Mouse (Mus musculus) hindbrain, embryonic 11.5 days (tissue): Measurements from ENCODE around the gene Dhx15. TPM values are rescaled to one million over a fixed set of nuclear protein-coding genes. Genes with fewer than 3 reads are reported as not detected.
A peak's percentile ranks its signal among the peaks of the same experiment; 100 is the strongest.

ENCODE experiments used
- ATAC-seq: fragments of 200-750 bp; cut with Nextera tagmentation; 2 replicates; pipeline ENCODE4 v1.8.0; 2017; ENCODE audit warnings: mild to moderate bottlenecking, moderate TSS enrichment, moderate library complexity; ENCODE audit not compliant: low FRiP score
- DNase-seq: peaks from one replicate; pipeline ENCODE4 v3.0.0-alpha.2; 2015; ENCODE audit warnings: low spot score
- H3K27ac ChIP-seq: fragments of 300-500 bp; sonication (generic); 2 replicates; pipeline ENCODE4 v1.5.1; 2014; ENCODE audit warnings: mild to moderate bottlenecking, low read depth, low read length
- H3K27me3 ChIP-seq: fragments of 300-500 bp; sonication (generic); 2 replicates; pipeline ENCODE4 v1.6.1; 2014; ENCODE audit warnings: mild to moderate bottlenecking, low read length, moderate library complexity, mixed read lengths; ENCODE audit not compliant: control insufficient read depth, insufficient read depth
- H3K36me3 ChIP-seq: fragments of 300-500 bp; sonication (generic); 2 replicates; pipeline ENCODE4 v1.6.1; 2014; ENCODE audit warnings: mild to moderate bottlenecking, low read length, moderate library complexity, mixed read lengths; ENCODE audit not compliant: control insufficient read depth, insufficient read depth
- H3K4me1 ChIP-seq: fragments of 300-500 bp; sonication (generic); replicated peaks from 2 replicates; pipeline ENCODE4 v1.6.1; 2014; ENCODE audit warnings: low read length, mixed read lengths; ENCODE audit not compliant: control insufficient read depth, insufficient read depth
- H3K4me2 ChIP-seq: fragments of 300-500 bp; sonication (generic); replicated peaks from 2 replicates; pipeline ENCODE4 v1.6.1; 2014; ENCODE audit warnings: mild to moderate bottlenecking, low read depth, low read length
- H3K4me3 ChIP-seq: fragments of 300-500 bp; sonication (generic); 2 replicates; pipeline ENCODE4 v1.5.1; 2014; ENCODE audit warnings: low read depth, low read length
- H3K9ac ChIP-seq: fragments of 300-500 bp; sonication (generic); 2 replicates; pipeline ENCODE4 v1.6.1; 2014; ENCODE audit warnings: low read depth, low read length
- H3K9me3 ChIP-seq: fragments of 300-500 bp; sonication (generic); 2 replicates; pipeline ENCODE4 v1.6.1; 2016; ENCODE audit warnings: low read length; ENCODE audit not compliant: control insufficient read depth
- WGBS: fragments of 180-500 bp; shearing (Covaris S2); extraction: QIAGEN DNeasy Blood & Tissue Kit; methylation state at CpG from one replicate; pipeline ENCODE4 v1.1.7; 2014; 5-methylcytosine and 5-hydroxymethylcytosine counted together
- polyA plus RNA-seq: library from polyadenylated mRNA; unstranded; fragments of >200 nt; fragmentation: Nextera tagmentation; extraction: Ambion mirVana; gene quantifications from 2 replicates; pipeline ENCODE4 v1.2.1, GENCODE M21; 2014

Dhx15 gene
- polyA plus RNA-seq, 1 experiment from 2014 or later: 103 TPM

DNA sequence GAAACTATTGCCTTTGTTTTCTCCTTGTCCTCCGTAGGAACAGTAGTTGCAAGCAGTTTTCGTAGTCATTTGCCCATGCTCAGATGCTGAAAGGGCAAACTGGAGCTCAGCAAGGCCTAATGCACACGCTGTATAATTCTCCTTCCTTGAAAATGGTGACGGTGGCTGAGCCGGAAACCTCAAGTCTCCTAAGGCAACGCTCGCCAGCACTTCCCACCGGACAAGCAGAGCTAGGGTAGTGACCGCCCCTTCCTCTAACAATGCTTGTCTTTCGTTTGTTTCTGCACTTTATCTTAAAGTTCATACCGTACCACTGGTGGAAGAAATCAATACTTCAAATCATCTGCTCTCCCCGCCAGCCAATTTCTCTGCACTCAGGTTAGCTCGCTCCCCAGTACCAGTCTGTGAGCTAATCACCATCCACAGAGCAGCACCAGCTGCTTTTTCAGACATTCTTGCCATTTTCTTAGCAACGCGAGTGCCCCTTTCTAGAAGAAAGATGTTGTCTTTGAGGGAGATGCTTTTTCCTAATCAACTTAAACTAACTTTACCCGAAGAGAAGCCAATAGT, 78.0 kb downstream of the Dhx15 start:
- peaks cover 39% of the 10 kb centered on the region for H3K27me3 ChIP-seq
- no peaks in the 10 kb centered on the region for H3K36me3 ChIP-seq
- WGBS: 4% methylated on average over 16 of the region's 16 CpGs
- ATAC-seq (no peak), DNase-seq (peak; percentile 51)
- H3K4me1 ChIP-seq: 0 out of 2 replicates have a peak, but pooled peaks cover 2% of the 10 kb centered on the region
- peak overlapping the region; percentile 60 for H3K4me3 ChIP-seq
- H3K9ac ChIP-seq: no peak overlapping the region
- no peaks in the 10 kb centered on the region for H3K9me3 ChIP-seq
- peak overlapping the region; percentile 99; the same call in 1 of the 2 replicates for H3K4me2 ChIP-seq
- H3K27ac ChIP-seq: no peak overlapping the region

GRCm38 (mm10) chr5:52110808-52111663, 79.3 kb downstream of the Dhx15 start:
- H3K4me2 ChIP-seq: no peak overlapping the region
- H3K27ac ChIP-seq: no peak overlapping the region
- H3K9me3 ChIP-seq: no peaks in the 10 kb centered on the region
- H3K4me3 ChIP-seq: no peak overlapping the region
- peak; percentile 21 for DNase-seq
- 59% methylated on average over 10 of the region's 10 CpGs for WGBS
- H3K9ac ChIP-seq: no peak overlapping the region
- no peak for ATAC-seq
- H3K36me3 ChIP-seq: no peaks in the 10 kb centered on the region
- H3K4me1 ChIP-seq: 0 out of 2 replicates have a peak, but pooled peaks cover 2% of the 10 kb centered on the region
- peaks cover 38% of the 10 kb centered on the region for H3K27me3 ChIP-seq

Other genes with a start within 250 kb of the Dhx15 start
- 0.82 and 0.91 TPM in 2 replicates for gene Sod3, start 173.3 kb upstream of the Dhx15 start, polyA plus RNA-seq